Mouse (Mus musculus) thymus, adult 2 months (tissue): ENCODE results near the gene Abhd16a. TPM values are rescaled to one million over a fixed set of nuclear protein-coding genes. Genes with fewer than 3 reads are reported as not detected.

ENCODE experiments used
- DNase-seq: peaks from one replicate; pipeline ENCODE4 v3.0.0; 2021
- H3K27ac ChIP-seq: fragments of 200-500 bp; 2 replicates; pipeline ENCODE4 v1.5.1; 2012; ENCODE audit warnings: low read length, control low read depth; ENCODE audit not compliant: control insufficient read depth, insufficient read depth
- H3K27me3 ChIP-seq: fragments of 200-500 bp; 2 replicates; pipeline ENCODE4 v1.6.1; 2012; ENCODE audit warnings: mild to moderate bottlenecking, low read length, moderate library complexity, mixed read lengths; ENCODE audit not compliant: control insufficient read depth, insufficient read depth
- H3K36me3 ChIP-seq: fragments of 200-500 bp; 2 replicates; pipeline ENCODE4 v1.6.1; 2012; ENCODE audit warnings: mild to moderate bottlenecking, low read length, moderate library complexity; ENCODE audit not compliant: control insufficient read depth, insufficient read depth
- H3K4me1 ChIP-seq: fragments of 200-500 bp; replicated peaks from 2 replicates; pipeline ENCODE4 v1.6.1; 2012; ENCODE audit warnings: low read length; ENCODE audit not compliant: control insufficient read depth, insufficient read depth
- H3K4me3 ChIP-seq: fragments of 200-500 bp; 2 replicates; pipeline ENCODE4 v1.5.1; 2012; ENCODE audit warnings: mild to moderate bottlenecking, low read length, control low read depth, moderate library complexity; ENCODE audit not compliant: control insufficient read depth, insufficient read depth
- CTCF ChIP-seq: fragments of 200-500 bp; IDR thresholded peaks from 2 replicates; pipeline ENCODE4 v1.5.1; 2012; ENCODE audit warnings: mild to moderate bottlenecking, control low read depth, low read length, moderate library complexity, borderline replicate concordance; ENCODE audit not compliant: control insufficient read depth, poor library complexity, insufficient read depth; ENCODE audit errors: extremely low read depth
- POLR2A ChIP-seq: fragments of 200-500 bp; IDR thresholded peaks from 2 replicates; pipeline ENCODE4 v1.6.1; 2012; ENCODE audit warnings: mild to moderate bottlenecking, low read length, control low read depth, moderate library complexity; ENCODE audit not compliant: control insufficient read depth, poor library complexity, insufficient read depth; ENCODE audit errors: extremely low read depth
- WGBS: fragments of 180-500 bp; shearing (Covaris S2); methylation state at CpG from one replicate; pipeline ENCODE4 v1.1.7; 2018; 5-methylcytosine and 5-hydroxymethylcytosine counted together
- polyA plus RNA-seq: library from polyadenylated mRNA; depleted of rRNA; stranded (reverse); fragments of >200 nt; gene quantifications from 2 replicates; pipeline ENCODE4 v1.2.3, GENCODE M21; 2012

The Abhd16a gene
- polyA plus RNA-seq, 1 experiment: 191 TPM

- 88% methylated on average over 7 of the region's 7 CpGs for WGBS
- no peaks in the 10 kb centered on the region; the same call in 1 of the 2 replicates for H3K27me3 ChIP-seq
- no peak within 1 kb of the TSS for H3K4me3 ChIP-seq
- H3K4me1 ChIP-seq: peaks cover 4% of the 10 kb centered on the region
- DNase-seq: no peak
- H3K36me3 ChIP-seq: no peaks in the 10 kb centered on the region
- TF ChIP-seq POLR2A (no peak), CTCF (no peak)
- no peak within 1 kb of the TSS for H3K27ac ChIP-seq
Observed at GRCm38 (mm10) chr17:35085208-35085865, 3.7 kb upstream of the Abhd16a start, which contains the start of gene Ly6g6f. Gene Ly6g6f (minus strand): TSS chr17:35085610.

DNA sequence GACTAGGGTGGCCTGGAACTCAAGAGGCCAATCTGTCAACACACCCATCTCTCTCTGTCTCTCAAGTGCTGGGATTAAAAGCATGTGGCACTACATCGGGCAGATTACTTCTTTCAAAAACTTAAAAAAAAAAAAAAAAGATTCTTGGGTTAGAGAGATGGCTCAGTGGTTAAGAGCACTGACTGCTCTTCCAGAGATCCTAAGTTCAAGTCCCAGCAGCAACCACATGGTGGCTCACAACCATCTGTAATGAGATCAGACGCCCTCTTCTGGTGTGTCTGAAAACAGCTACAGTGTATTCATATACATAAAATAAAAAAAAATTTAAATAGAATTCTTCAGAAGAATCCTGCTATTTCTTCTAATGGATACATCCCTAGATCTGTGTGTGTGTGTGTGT, 912 bp upstream of the Abhd16a start:
- TF ChIP-seq POLR2A (no peak), CTCF (no peak)
- H3K4me3 ChIP-seq: no peak overlapping the region
- no peak overlapping the region for H3K27ac ChIP-seq
- no peak for DNase-seq
- H3K4me1 ChIP-seq: peaks cover 9% of the 10 kb centered on the region
- no peaks in the 10 kb centered on the region; the same call in 1 of the 2 replicates for H3K27me3 ChIP-seq
- WGBS: 48% methylated on average over 2 of the region's 2 CpGs
- H3K36me3 ChIP-seq: peaks cover 7% of the 10 kb centered on the region; the same call in 1 of the 2 replicates

DNA sequence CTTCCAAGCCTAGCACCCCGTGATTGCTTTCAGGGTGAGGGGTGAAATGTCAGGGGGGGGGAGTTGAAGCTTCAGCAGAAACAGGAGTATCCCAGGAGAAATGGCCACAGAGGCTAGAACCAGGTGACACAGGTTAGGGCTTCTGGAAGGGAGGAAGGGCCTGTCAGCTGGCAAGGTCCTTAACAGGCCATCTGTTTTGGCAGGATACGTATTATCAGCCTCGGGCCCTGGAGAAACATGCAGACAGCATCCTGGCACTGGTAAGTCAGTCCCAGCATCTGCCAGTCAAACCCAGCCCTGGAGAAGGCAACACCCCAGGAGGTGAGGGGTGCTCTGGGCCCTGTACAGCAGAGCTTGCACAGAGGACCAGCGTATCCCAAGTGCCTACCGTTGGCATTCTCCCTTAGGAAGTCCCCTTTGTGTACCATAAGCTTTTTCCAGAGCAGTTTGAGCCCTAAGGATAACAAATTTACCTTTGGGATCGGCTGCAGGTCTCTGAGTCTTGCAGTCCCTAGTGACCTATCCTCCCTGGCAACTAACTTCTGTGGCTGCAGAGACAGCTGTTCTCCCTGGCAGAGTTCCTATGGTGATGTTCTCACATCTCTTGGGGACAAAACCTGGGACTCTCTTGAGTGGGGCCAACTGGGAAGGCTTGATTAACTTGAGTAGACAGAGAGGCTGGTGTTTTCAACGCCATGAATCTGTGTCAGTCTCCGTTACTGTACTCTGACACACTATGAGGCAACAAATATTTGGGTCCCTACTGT, 1.3 kb downstream of the Abhd16a start:
- DNase-seq: no peak
- peaks cover 18% of the 10 kb centered on the region for H3K36me3 ChIP-seq

GRCm38 (mm10) chr17:35092403-35093198, 3.5 kb downstream of the Abhd16a start:
- no peaks in the 10 kb centered on the region for H3K27me3 ChIP-seq
- H3K4me3 ChIP-seq: no peak overlapping the region
- H3K27ac ChIP-seq: no peak overlapping the region
- no peak for DNase-seq
- TF ChIP-seq CTCF: no peak
- no peak for TF ChIP-seq POLR2A
- 79% methylated on average over 14 of the region's 14 CpGs for whole genome bisulfite sequencing
- H3K36me3 ChIP-seq: peaks cover 34% of the 10 kb centered on the region
- peaks cover 9% of the 10 kb centered on the region for H3K4me1 ChIP-seq

More for the DNA sequence above, 1.3 kb downstream of the Abhd16a start:
- peak overlapping the region; percentile 5; the same call in 1 of the 2 replicates for H3K4me3 ChIP-seq
- no peak for TF ChIP-seq POLR2A
- TF ChIP-seq CTCF: no peak
- no peaks in the 10 kb centered on the region for H3K27me3 ChIP-seq
- H3K4me1 ChIP-seq: peaks cover 9% of the 10 kb centered on the region
- H3K27ac ChIP-seq: no peak overlapping the region
- 71% methylated on average over 8 of the region's 8 CpGs for WGBS

DNA sequence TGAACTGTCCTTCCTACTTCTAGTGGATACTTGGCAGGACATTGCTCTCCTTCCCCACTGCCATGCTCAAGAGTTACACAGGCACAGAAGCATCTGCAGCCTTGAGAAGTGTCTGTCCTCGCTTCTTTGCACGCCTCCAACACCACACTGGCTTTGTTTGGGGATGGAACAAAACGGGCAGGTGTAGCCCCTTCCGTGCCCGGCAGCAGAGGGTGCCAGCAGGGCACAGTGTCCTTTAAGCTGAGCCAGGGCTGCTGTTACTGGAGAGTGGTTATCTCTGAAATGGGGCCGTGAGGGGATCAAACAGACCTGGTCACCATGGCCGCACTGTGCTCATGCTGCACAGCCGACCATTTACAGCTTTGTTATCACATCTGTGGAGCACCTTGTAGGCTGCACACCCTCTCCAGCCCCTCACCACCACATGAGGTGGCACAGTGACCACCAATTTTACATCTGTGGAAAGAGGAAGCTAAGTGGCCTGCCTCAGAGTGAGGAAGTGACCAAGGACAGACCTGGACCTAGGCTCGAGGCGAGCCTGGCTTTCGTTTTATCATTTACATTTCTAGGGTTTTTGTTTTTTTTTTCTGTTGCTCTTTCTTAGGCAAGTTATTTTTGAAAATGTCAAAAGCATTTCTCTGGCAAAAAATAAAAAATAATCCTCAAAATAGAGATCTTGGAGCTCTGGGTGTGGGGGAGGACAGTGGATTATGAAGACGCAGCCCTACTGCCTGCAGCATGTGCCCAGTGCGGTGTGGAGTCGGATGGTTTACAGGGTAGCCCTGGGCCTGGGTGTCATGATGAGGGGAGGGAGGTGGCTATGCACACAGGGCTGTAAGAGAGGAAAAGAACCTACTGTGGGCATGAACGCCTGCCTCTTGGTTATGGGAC, 5.7 kb downstream of the Abhd16a start:
- WGBS: 91% methylated on average over 15 of the region's 15 CpGs
- Histone ChIP-seq H3K36me3 (peaks cover 47% of the 10 kb centered on the region), H3K27me3 (no peaks in the 10 kb centered on the region), H3K27ac (no peak overlapping the region), H3K4me1 (peaks cover 9% of the 10 kb centered on the region), H3K4me3 (no peak overlapping the region)
- TF ChIP-seq CTCF (no peak), POLR2A (no peak)
- no peak for DNase-seq
